Mouse (Mus musculus): Measurements from ENCODE around the gene H2-DMb1.
A peak's percentile ranks its signal among the peaks of the same experiment; 100 is the strongest.

- TF ChIP-seq CTCF (IDR thresholded peaks at IDR 0.05; ENCODE audit: low read depth) (peak; percentile 22; the same call in 1 of the 2 replicates), EP300 (optimal IDR thresholded peaks at IDR 0.05) (peak; percentile 68)
These were observed 33.4 kb upstream of the H2-DMb1 start, which contains the start of gene H2-DMa for GRCm38 (mm10) chr17:34119249-34120179.

All from stomach, postnatal 0 days (tissue).